Mouse (Mus musculus) bone marrow macrophage, adult 2 months (primary cell): Measurements from ENCODE around the gene Edc4.

ENCODE experiments used
- CTCF ChIP-seq: IDR thresholded peaks from 2 replicates; pipeline ENCODE4 v1.5.1; 2012; ENCODE audit warnings: low read depth, mild to moderate bottlenecking, low read length, moderate library complexity
- POLR2A ChIP-seq: IDR thresholded peaks from 2 replicates; pipeline ENCODE4 v1.6.1; 2012; ENCODE audit warnings: mild to moderate bottlenecking, low read depth, low read length, borderline replicate concordance

DNA sequence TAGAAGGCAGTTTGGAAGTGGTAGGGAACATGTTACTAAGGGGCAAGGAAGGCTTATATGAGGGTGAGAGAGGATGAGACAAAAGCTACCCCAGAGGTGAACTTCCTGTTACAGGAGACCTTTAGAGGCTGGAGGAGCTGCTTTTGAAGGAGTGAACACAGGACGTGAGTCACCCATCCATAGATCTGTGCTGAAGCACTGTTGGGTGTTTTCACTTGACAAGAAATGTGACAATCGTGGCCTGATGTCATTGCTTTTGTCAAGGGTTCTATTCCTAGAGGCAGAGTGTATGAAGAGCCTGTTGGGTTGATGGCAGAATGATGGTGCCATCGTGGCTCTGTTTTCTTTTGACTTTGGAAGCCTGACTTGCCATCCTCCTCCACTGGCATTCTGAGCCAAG is 38.7 kb downstream of the Edc4 start:
- TF ChIP-seq POLR2A: no peak
- TF ChIP-seq CTCF: no peak
